8 mouse cellular contexts compared by ENCODE assay signal in genomic region chr10:94462386-94463064, GRCm38 (mm10).
DNase-seq lines count a peak whose midpoint lies in the region; TF ChIP-seq lines count a peak whose summit lies in the region.

No protein-coding gene starts in this region.

- peak; percentile 10 to 18 for DNase-seq in spleen, adult 18-20 months
- no peak for DNase-seq in spleen, postnatal 4 days (ENCODE audit: low spot score in 2 of 2)
- peak; percentile 92 to 95 for DNase-seq in heart, adult 9 months (ENCODE audit: low spot score in 2 of 2)
- DNase-seq in kidney, postnatal 25 days = peak; percentile 93
- no peak for DNase-seq in cerebellum, adult 11 months
- no peak for DNase-seq in embryo, embryonic 9.5 days (ENCODE audit: extremely low spot score)
- no peak for DNase-seq in left cerebral cortex, adult 2 months (ENCODE audit: extremely low spot score in 1 of 2, low spot score in 2 of 2)

- H3K36me3 ChIP-seq in testis, adult 2 months (ENCODE audit: control insufficient read depth, insufficient read depth, low read length) = no peaks in the 10 kb centered on the region

- H3K4me3 ChIP-seq in testis, adult 2 months (ENCODE audit: control insufficient read depth, low read depth, low read length) = no peak overlapping the region
- H3K4me3 ChIP-seq in left cerebral cortex, adult 2 months = no peak overlapping the region

- peaks cover 10% of the 10 kb centered on the region for H3K4me1 ChIP-seq in testis, adult 2 months (ENCODE audit: control insufficient read depth, insufficient read depth, low read length)

- H3K27me3 ChIP-seq in testis, adult 2 months (ENCODE audit: control insufficient read depth, insufficient read depth, low read length) = no peaks in the 10 kb centered on the region

- intact Hi-C loops in left cerebral cortex, adult 2 months (cut with DNase I) = no loop called here

- TF ChIP-seq CTCF in testis, adult 2 months (IDR thresholded peaks at IDR 0.05; ENCODE audit: control insufficient read depth, insufficient read depth, insufficient replicate concordance, low read depth, low read length) = no peak
- TF ChIP-seq CTCF in left cerebral cortex, adult 2 months (IDR thresholded peaks at IDR 0.05) = no peak

- no peak for TF ChIP-seq POLR2A in testis, adult 2 months (IDR thresholded peaks at IDR 0.05; ENCODE audit: control insufficient read depth, low read depth, low read length)

- H3K27ac ChIP-seq in testis, adult 2 months (ENCODE audit: control insufficient read depth, insufficient read depth, low read depth, low read length) = peak overlapping the region; percentile 0; the same call in 1 of the 2 replicates
- no peak overlapping the region for H3K27ac ChIP-seq in left cerebral cortex, adult 2 months

Comparison
In these comparisons a context has a peak if more than half of its experiments do, and no peak if none do; other contexts are left out.
1. DNase-seq: peak in spleen, adult 18-20 months (2 of 2), heart, adult 9 months (2 of 2) and kidney, postnatal 25 days (2 of 2); none in spleen, postnatal 4 days (0 of 2), cerebellum, adult 11 months (single experiment), embryo, embryonic 9.5 days (single experiment) and left cerebral cortex, adult 2 months (0 of 2).